19 mouse cellular contexts compared by ENCODE assay signal in the genomic region with DNA sequence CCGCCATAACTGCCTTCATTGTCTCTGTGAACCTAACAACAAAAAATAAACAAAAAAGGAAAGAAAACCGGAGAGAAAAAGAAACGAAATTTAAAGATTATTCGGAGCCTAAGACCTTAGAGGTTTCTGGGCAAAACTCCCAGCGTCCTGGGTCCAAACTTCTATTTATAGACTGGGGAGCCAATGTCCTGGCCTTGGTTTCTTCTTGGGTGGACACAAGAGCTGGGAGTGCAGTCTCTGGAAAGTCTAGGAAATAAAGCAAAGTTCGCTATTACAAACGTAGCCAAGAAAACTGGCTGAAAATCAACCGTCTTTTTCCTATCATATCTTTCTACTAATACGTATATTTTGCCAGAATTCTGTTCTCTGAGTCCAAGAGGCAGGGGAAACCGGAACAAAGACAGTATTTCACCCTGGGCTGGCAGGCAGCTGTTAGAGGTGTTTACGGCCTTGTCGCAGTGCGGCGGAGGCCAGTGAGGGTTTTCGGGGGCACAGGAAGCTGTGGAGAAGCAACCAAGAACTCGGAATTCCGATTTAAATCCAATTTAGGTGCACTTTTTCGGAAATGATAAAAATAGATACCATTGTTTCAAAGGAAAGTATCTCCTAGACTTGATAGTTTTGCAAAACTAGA. TPM values are rescaled to one million over a fixed set of nuclear protein-coding genes. Genes with fewer than 3 reads are reported as not detected.
DNase-seq lines count a peak whose midpoint lies in the region; ATAC-seq and TF ChIP-seq lines count a peak whose summit lies in the region.
"Had no signal": no experiment of that assay in that cellular context is flagged by ENCODE, and none has a peak within 500 bp of the region (broad histone marks: within the 10 kb centered on the region; RNA-seq: fewer than 3 reads in every experiment).

No protein-coding gene starts in this region.

- DNase-seq in embryo, embryonic 11 days: peak; percentile 67
- DNase-seq in embryo, embryonic 9.5 days (ENCODE audit: extremely low spot score): no peak
- no peak for DNase-seq in testis, postnatal 14 days (ENCODE audit: low spot score)
- no peak for DNase-seq in cerebellum, adult 11 months
- no peak for DNase-seq in left cerebral cortex, postnatal 36 days (ENCODE audit: low spot score in 2 of 2)
- no peak for DNase-seq in B cell, adult 2 months
- DNase-seq: cerebellum, adult 18-20 months; gastrocnemius, postnatal 36 days; lung, embryonic 14.5 days; thymus, postnatal 25 days had no signal

- no peaks in the 10 kb centered on the region for H3K9me3 ChIP-seq in limb, embryonic 12.5 days

- H3K27me3 ChIP-seq in testis, adult 2 months (ENCODE audit: control insufficient read depth, insufficient read depth, low read length): peaks cover 7% of the 10 kb centered on the region; the same call in 1 of the 2 replicates
- H3K27me3 ChIP-seq in limb, embryonic 12.5 days: peaks cover 83% of the 10 kb centered on the region

- peaks cover 28% of the 10 kb centered on the region for H3K4me1 ChIP-seq in testis, adult 2 months (ENCODE audit: control insufficient read depth, insufficient read depth, low read length)
- peaks cover 43% of the 10 kb centered on the region for H3K4me1 ChIP-seq in limb, embryonic 12.5 days (replicated peaks)

- intact Hi-C loops in left cerebral cortex, postnatal 36 days (cut with DNase I): no loop called here

- WGBS in limb, embryonic 12.5 days: 2% methylated on average over 18 of the region's 18 CpGs

- H3K9ac ChIP-seq in limb, embryonic 12.5 days (replicated peaks): no peak overlapping the region; the same call in 1 of the 2 replicates
- H3K9ac ChIP-seq: lung, embryonic 14.5 days had no signal

- H3K27ac ChIP-seq in testis, adult 2 months (ENCODE audit: control insufficient read depth, insufficient read depth, low read depth, low read length): peak overlapping the region; percentile 57; the same call in 1 of the 2 replicates
- 0 out of 2 replicates have a peak overlapping the region, but pooled peaks have one; percentile 35 for H3K27ac ChIP-seq in limb, embryonic 12.5 days
- H3K27ac ChIP-seq: layer of hippocampus, adult 2 months had no signal

- no peak overlapping the region for H3K4me3 ChIP-seq in testis, adult 2 months (ENCODE audit: control insufficient read depth, low read depth, low read length)
- peak overlapping the region; percentile 55 for H3K4me3 ChIP-seq in limb, embryonic 12.5 days (replicated peaks)
- H3K4me3 ChIP-seq: layer of hippocampus, adult 2 months; myocyte had no signal

- H3K36me3 ChIP-seq in testis, adult 2 months (ENCODE audit: control insufficient read depth, insufficient read depth, low read length): no peaks in the 10 kb centered on the region
- no peaks in the 10 kb centered on the region for H3K36me3 ChIP-seq in limb, embryonic 12.5 days

- no peak for TF ChIP-seq CTCF in testis, adult 2 months (IDR thresholded peaks at IDR 0.05; ENCODE audit: control insufficient read depth, insufficient read depth, insufficient replicate concordance, low read depth, low read length)

- ATAC-seq in limb, embryonic 12.5 days (ENCODE audit: insufficient number of reproducible peaks, insufficient read depth, low FRiP score, low TSS enrichment, low read depth): no peak
- ATAC-seq: forebrain, embryonic 14.5 days had no signal

- peak overlapping the region; percentile 75 for H3K4me2 ChIP-seq in limb, embryonic 12.5 days
- H3K4me2 ChIP-seq: lung, embryonic 14.5 days had no signal

- no peak for TF ChIP-seq POLR2A in testis, adult 2 months (IDR thresholded peaks at IDR 0.05; ENCODE audit: control insufficient read depth, low read depth, low read length)

RNA-seq across cellular contexts. Expression of gene Hoxd4, which starts 2.5 kb away (rescaled TPM):
- polyA plus RNA-seq in testis, adult 2 months (2012; rRNA removed): 3.3 and 5.3 TPM in 2 replicates
- polyA plus RNA-seq in limb, embryonic 12.5 days (2016; fragmentation: Nextera tagmentation; extraction: Ambion mirVana): 0.55 and 0.78 TPM in 2 replicates
- not detected for total RNA-seq in left cerebral cortex, postnatal 36 days (2021)
- total RNA-seq: layer of hippocampus, adult 2 months; left cerebral cortex, postnatal 14 days; megakaryocyte-erythroid progenitor cell, adult 5-6 weeks had no signal
- polyA plus RNA-seq: forebrain, embryonic 14.5 days; lung, embryonic 14.5 days; myocyte had no signal

RNA-seq across cellular contexts. Expression of gene Hoxd3, which starts 2.5 kb away (rescaled TPM):
- 0.48 and 1.4 TPM in 2 replicates for polyA plus RNA-seq in testis, adult 2 months (2012; rRNA removed)
- polyA plus RNA-seq in limb, embryonic 12.5 days (2016; fragmentation: Nextera tagmentation; extraction: Ambion mirVana): 1.4 and 1.5 TPM in 2 replicates
- total RNA-seq in left cerebral cortex, postnatal 36 days (2021): not detected
- total RNA-seq: layer of hippocampus, adult 2 months; left cerebral cortex, postnatal 14 days; megakaryocyte-erythroid progenitor cell, adult 5-6 weeks had no signal
- polyA plus RNA-seq: forebrain, embryonic 14.5 days; lung, embryonic 14.5 days; myocyte had no signal

RNA-seq across cellular contexts. Expression of gene Hoxd8, which starts 9.9 kb away (rescaled TPM):
- polyA plus RNA-seq in testis, adult 2 months (2012; rRNA removed): 23.1 and 23.6 TPM in 2 replicates
- 7.5 and 7.8 TPM in 2 replicates for polyA plus RNA-seq in limb, embryonic 12.5 days (2016; fragmentation: Nextera tagmentation; extraction: Ambion mirVana)
- total RNA-seq in left cerebral cortex, postnatal 36 days (2021): not detected
- total RNA-seq: layer of hippocampus, adult 2 months; left cerebral cortex, postnatal 14 days; megakaryocyte-erythroid progenitor cell, adult 5-6 weeks had no signal
- polyA plus RNA-seq: myocyte had no signal

RNA-seq across cellular contexts. Expression of gene Gm28230, which starts 12.3 kb away (rescaled TPM):
- 0.46 and 1.2 TPM in 2 replicates for polyA plus RNA-seq in testis, adult 2 months (2012; rRNA removed)
- polyA plus RNA-seq in limb, embryonic 12.5 days (2016; fragmentation: Nextera tagmentation; extraction: Ambion mirVana): 0.38 and 0.51 TPM in 2 replicates
- not detected for total RNA-seq in left cerebral cortex, postnatal 36 days (2021)
- total RNA-seq: layer of hippocampus, adult 2 months; left cerebral cortex, postnatal 14 days; megakaryocyte-erythroid progenitor cell, adult 5-6 weeks had no signal
- polyA plus RNA-seq: embryonic facial prominence, embryonic 11.5 days; forebrain, embryonic 14.5 days; heart, embryonic 16.5 days; lung, embryonic 14.5 days; myocyte had no signal

RNA-seq across cellular contexts. Expression of gene Hoxd9, which starts 16.7 kb away (rescaled TPM):
- 1.8 and 2.0 TPM in 2 replicates for polyA plus RNA-seq in testis, adult 2 months (2012; rRNA removed)
- polyA plus RNA-seq in limb, embryonic 12.5 days (2016; fragmentation: Nextera tagmentation; extraction: Ambion mirVana): 17.8 and 19.2 TPM in 2 replicates
- not detected for total RNA-seq in left cerebral cortex, postnatal 36 days (2021)
- total RNA-seq: layer of hippocampus, adult 2 months; left cerebral cortex, postnatal 14 days; megakaryocyte-erythroid progenitor cell, adult 5-6 weeks had no signal
- polyA plus RNA-seq: forebrain, embryonic 14.5 days; myocyte had no signal
